Mouse (Mus musculus): ENCODE data around the gene Marveld2.

DNA sequence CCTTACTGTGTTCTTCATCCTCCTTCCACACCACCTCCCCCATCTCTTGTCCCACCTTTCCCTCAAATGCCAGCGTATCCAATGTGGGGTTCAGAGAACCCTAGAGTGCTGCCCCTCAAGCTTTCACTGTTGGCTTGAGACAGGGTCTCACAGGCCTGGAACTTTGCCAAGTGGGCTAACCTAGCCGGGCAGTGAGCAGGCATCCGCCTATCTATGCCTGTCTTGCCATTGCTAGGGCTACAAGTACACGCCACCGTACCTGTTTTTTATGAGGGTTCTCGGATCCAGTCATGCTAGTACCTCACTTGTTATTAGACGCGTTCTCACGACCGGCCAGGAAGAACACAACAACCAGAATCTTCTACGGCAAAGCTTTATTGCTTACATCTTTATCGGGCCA lies 28.1 kb downstream of the Marveld2 start:
- no peak for TF ChIP-seq CTCF (IDR thresholded peaks at IDR 0.05; ENCODE audit: insufficient read depth, low read depth, low read length)
- TF ChIP-seq POLR2A (IDR thresholded peaks at IDR 0.05; ENCODE audit: insufficient read depth, low read depth, low read length), result no peak
